Mouse (Mus musculus): Measurements from ENCODE around the gene Bco2.

The Bco2 gene

DNA sequence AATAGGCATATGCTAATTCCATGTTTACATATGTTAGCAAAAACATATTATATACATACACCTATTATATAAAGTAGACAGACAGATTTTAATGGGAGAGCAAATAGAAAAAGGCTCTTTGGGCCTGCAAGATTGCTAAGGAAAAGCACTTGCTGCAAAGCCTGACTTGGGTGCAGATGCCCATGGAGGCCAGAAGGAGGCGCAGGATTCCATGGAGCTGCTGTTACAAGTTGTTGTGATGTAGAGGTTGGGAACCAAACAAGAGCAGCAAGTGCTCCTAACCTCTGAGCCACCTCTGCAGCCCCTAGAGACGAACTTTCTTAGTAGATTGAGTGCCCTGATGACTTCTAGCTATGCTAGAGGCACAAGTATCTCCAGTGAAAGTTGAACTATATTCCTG is 36.2 kb downstream of the Bco2 start:
- DNase-seq (ENCODE audit: low read depth, low spot score) = no peak

DNA sequence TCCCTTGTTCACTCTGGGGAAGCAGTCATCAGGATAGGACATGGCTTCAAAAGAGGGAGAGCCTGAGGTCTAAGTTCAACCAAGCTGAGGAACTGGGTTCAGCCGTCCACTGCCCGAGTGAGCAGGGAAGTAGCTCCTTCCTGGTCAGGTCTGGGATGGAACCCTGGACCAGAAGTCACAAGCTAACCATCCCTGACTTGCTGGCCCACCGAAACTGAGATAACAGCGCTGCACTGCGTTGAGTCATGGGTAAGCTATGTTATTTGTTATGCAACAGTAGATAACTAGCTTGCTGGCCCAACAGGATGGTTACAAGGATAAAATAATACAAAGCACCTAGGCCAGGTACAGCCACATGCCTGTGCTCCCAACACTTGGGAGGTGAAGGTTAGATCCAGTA is 39.5 kb downstream of the Bco2 start:
- no peak for DNase-seq (ENCODE audit: low read depth, low spot score)

DNA sequence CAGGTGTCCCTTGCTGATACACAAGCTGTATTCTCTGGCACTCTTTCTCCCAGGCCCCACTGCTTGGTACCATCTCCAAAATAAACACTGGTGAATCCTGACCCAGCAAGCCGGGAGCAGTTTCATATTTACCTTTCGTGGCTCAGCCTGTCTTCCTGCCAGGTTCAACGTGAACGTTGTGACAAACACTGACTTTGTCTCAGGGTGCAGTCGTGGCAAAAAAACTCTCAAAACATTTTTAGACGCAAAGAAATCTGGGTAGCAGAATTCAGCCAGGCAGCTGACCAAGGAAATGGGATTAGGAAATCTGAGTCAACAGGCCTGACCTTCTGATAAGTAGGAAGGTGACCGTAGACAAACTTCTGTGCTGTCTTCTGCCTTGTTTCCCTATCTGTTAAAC is 47.4 kb downstream of the Bco2 start:
- no peak for DNase-seq (ENCODE audit: low read depth, low spot score)

DNA sequence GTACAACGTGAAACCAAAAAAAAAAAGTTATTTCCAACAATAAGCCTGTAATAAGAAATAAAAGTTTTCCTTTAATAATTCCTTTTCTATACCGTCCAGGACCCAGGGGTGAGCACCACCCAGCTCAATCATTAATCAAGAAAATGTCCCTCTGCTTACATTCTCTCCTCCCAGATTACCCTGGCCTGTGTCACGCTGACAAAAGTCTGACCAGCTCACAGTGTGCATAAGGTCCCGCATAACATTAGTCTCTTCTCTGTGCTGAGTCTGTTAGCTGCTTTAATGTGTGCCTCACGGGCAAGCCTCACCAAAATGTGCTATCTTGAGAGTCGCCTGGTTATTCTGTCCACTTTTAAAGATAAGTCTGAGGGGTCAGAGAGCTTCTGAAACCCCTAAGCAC is 49.6 kb downstream of the Bco2 start:
- no peak for DNase-seq (ENCODE audit: low read depth, low spot score)

DNA sequence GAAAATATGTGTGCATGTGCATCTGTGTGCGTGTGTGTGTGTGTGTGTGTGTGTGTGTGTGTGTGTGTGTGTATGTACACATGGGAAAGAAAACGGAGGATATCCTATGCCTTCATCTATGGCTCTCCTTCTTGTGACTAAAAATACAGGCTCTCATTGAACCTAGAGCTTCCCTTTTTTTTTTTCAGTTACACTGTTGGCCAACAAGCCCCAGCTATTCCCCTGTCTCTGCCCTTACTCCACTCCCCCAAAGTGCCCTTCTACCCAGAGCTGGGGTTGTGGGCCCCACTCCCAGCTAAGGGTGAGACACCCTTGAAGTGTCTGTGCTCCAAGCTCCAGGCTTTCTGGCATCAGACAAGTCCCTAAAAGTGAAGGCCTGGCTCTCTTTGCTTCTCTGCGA is 52.0 kb downstream of the Bco2 start:
- DNase-seq (ENCODE audit: low read depth, low spot score) = no peak

DNA sequence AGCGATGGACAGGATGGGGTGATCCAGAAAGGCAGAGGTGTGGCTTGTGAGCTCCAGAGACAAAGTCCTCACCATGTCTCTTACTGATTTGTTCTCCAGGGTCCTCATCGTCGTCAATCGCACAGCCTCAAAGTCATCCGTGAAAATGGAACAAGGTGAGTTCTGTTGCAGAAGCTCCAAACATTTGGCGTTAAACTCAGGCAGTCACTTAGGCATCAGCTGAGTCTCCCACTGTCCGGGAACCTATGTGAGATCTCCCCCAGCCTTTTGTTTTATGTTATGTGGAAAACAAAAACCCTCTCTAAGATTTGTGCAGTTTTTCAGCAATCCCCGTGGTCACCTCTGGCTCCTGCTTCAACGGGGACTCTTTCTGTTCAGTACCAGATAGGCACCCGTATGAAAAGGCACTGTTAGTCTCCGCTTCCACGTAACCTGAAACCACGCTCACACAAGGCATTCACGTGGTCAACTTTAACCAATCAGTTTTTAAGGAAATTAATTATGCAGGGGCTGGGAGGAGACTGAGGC is 53.9 kb downstream of the Bco2 start:
- peak; percentile 66 for DNase-seq (ENCODE audit: low read depth, low spot score)

DNA sequence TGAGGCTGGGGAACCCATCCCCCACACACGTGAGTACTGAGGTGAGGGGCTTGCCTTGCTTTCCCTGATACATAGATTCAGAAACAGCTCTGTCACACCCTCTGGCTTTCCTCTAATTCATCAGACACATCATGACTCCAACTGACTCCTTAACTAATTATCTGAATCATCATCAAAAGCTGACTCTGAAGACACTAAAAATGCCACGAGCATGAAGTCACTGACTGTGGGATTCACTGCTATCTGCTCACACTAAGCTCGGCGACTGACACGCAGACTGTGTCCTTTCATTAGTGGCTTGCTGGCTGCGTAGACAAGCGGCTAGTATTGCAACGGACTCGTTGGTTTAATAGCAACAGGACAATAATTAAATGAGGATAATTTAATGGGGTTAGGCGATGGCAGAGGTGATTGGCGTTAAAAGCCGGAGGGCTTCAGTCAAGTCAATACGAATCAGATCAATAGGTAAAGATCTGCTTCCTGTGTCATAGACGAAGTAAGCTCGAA is 54.5 kb downstream of the Bco2 start:
- DNase-seq (ENCODE audit: low read depth, low spot score) = no peak

DNA sequence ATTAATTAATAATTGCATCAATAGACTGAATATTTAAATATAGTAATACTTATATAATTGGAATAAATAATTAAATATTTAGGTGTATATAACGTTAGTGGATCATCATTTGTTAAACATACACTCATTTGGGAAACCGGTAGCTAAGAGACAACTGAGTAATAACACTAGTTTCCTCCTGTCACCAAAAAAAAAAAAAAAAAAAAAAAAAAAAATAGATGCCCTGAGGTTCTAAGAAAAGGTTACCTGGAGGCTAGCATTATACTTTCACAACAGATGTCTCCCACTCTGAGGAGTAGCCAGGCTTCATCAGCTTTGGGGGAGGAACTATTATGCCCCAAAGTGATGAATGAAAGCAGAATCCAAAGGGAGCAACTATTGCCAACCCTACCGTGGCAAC is 55.2 kb downstream of the Bco2 start:
- DNase-seq (ENCODE audit: low read depth, low spot score) = no peak

DNA sequence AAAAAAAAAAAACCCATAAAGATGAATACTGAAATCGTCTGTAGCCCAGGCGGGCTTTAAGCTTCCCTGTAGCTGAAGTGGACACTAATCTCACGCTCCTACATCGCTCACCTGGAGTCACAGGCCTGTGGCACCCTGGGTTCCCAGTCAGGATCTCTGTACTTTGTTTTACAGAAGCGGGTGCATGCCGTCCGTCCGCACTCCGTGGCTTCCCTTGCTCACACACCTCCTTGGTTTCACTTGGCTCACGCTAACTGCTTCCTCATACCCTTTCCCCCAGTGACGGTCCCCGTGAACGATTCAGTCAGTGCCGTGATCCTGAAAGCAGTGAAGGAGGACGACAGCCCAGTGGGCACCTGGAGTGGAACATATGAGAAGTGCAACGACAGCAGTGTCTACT is 56.2 kb downstream of the Bco2 start:
- no peak for DNase-seq (ENCODE audit: low read depth, low spot score)

DNA sequence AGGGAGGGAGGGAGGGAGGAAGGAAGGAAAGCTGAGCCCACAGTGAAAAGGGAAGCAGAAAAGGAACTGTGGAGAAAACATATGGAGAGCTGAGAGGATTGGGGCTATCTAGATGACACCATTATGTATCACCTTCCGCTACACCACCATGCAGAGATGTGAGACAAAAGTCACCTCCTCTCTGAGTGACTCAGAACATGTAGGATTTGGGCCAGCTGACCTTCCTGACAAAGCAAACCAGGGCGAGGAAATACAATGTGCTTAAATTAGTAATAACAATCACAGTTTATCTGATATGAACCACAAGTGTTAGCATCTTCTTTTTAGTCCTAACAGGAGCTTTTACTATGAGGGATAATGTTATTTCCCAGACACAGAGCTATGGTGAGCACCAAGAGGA is 57.4 kb downstream of the Bco2 start:
- DNase-seq (ENCODE audit: low read depth, low spot score) = no peak

DNA sequence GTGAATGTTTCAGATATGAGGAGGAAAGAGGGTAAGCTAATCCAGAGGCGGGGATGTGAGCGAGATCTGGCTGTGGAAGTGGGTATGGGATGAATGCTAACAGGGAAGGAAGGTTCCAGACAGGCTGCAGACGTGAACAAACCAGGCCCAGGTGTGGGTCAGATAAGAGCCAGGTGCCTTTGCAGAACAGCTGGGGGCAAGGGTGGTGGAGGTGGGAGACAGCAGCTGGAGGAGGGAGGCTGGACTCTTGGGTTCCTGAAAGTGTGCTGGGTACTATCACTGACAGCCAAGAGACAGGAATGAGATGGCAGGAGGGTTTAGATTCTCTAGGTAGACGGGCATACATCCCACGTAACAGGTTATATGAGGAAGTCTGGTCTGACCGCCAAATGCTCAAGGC is 57.9 kb downstream of the Bco2 start:
- DNase-seq (ENCODE audit: low read depth, low spot score) = no peak

DNA sequence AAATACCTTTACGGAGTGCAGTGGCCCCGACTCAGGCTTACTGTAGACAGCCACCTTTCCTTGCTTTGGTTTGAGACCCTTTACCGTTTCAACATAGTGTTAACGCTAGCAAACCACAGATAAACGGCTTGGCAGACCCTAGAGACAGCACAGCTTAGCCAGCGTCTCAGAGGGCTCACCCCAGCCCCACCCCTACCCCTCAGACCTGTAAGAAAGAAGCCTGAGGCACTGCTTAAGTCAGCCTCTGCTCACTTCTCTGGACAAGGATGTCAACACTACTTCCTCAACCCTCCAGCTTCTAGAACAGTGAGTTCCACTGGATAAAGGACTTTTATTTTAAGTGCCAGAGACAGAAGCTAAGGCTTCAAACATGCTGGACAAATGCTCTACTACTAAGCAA is 58.4 kb downstream of the Bco2 start:
- DNase-seq (ENCODE audit: low read depth, low spot score) = no peak

DNA sequence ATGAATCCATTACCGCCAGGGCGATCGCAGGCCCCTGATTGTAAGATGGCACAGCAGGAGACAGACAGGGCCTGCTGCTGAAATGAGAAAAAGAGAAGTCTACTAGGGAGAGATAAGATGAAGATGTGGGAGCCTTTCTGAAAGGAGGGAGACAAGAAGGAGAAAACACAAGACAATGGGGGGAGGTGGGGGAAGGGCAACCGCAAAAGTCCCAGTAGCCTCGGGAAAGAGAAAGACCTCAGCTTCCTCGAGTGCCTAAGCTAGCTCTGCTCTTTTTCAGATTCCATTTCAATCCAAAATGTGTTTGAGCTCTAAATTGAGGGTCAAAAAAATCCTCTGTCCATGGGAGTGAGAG is 58.9 kb downstream of the Bco2 start:
- DNase-seq (ENCODE audit: low read depth, low spot score) = no peak

DNA sequence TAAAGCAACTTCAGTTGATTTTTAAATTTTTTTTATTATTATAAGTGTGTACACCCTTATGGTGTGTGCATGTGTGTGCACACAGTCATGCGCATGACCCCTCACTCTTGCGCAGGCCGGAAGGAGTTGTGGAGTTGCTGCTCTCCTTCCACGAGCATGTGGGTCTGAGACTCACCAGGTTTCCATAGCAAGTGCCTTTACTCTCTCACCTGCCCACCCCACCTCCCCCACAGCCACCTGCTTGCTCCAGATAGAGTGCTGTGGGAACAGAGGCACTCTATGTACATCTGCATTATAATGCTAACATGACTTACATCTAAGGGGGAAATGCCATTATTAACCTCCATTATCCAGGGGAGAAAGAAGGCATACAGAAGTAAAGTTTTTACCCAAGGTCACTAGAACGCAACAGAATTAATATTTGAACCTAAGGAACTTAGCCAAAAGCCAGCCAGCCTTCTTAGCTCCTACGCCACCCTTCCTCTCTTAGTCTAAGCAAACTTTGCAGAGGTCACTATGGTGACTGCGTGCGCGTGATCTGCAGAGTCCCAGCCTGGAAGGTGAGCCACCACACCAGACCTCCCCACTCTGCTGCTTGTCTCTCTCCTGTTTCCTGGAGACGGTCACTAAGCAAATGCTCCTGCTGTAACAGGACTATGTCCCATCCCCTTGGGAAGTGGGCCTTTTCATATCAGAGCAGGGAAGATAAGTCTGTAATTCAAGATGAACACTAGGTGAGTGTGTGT is 59.4 kb downstream of the Bco2 start:
- no peak for DNase-seq (ENCODE audit: low read depth, low spot score)

DNA sequence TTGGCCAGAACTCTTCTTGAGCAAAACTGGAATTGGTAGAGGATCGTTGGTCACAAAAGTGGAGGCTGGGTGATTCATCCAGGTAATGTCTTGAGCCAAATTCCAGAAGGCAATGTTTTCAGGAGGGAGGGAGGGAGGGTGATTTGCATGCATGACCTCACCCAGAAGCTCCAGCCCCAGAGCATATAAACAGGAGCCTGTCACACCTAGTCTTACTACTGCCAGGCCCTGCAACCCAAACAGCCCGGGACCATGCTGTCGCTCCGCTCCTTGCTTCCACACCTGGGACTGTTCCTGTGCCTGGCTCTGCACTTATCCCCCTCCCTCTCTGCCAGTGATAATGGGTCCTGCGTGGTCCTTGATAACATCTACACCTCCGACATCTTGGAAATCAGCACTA is 60.7 kb downstream of the Bco2 start, which contains the start of gene Plet1:
TSS of gene Plet1 (plus strand) at position 215 of the 400 bp plus-strand sequence.
- DNase-seq (ENCODE audit: low read depth, low spot score) = no peak

DNA sequence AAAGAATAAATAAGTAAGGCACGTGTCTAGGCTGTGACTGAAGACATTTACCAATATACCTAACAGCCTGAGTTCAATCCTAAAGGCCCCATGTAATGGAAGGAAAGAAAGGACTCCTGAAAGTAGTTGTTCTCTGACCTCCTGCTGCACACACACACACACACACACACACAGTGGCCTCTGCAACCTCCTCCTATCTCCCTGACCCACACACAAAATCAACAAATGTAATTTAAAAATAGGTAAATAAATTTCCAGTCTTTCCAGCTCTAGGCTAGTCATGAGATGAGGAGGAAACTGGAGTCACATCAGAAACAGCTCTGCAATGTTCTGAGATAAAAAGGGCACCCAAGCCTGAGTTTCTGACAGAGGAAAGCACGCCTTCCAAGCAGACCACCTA is 61.2 kb downstream of the Bco2 start:
- no peak for DNase-seq (ENCODE audit: low read depth, low spot score)

DNA sequence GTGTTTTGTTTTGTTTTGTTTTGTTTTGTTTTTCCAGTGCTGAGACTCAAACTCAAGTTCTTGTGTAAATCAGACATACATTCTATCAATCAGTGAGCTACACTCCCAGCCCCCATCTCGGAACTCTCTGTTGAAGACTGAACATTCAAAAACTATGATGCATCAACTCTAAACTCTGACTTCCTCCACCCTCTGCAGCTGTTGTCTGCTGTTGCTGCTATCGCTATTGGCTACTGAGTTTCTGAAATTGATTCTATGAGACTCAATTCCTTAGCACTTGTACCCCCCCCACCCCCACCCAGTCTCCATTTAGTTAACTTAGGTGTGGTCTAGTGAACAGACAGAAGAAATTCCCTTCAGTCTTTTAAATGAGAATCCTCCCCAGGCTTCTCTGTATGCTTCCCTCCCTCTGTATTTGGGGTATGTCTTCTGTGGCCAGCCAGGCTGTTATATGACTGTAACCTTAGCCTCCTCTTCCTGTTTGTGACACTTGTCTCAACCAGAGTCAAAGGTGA is 63.4 kb downstream of the Bco2 start:
- no peak for DNase-seq (ENCODE audit: low read depth, low spot score)

DNA sequence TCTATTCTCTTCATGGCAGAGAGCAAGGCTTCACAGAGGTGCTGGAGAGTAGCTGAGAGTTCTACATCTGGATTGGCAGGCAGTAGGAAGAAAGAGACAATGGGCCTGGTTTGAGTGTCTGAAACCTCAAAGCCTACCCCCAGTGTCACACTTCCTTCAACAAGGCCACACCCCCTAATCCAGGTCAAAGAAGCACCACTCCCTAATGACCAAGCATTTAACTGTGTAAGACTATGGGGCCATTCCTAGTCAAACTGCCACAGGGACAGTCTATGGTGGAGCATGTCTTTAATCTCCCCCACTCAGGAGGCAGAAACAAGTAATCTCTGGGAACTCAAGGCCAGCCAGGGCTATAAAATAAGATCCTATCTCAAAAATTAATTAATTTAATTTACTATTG is 64.1 kb downstream of the Bco2 start:
- DNase-seq (ENCODE audit: low read depth, low spot score) = no peak

DNA sequence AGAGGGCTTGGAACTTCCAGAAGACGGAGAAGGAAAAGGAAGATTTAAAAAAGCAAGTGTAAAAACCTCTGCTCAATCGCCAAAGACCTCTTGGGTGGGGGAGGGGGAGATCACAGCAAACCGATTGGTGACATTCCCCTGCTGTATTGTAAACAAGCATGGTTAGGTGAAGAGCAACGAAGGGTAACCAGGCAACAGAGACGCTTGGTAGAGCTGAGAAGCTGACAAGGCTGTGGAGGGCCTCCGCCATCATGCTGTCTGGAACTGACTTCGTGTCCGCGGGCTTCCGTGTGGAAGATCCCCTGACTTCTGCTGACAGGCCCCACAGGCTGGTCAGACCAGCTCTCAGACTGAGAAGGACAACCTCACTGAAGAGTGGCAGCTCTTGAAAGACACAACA is 69.5 kb downstream of the Bco2 start:
- DNase-seq (ENCODE audit: low read depth, low spot score) = no peak

All from embryo, embryonic 11.5 days (tissue).